Mouse (Mus musculus) hindbrain, embryonic 13.5 days (tissue): ENCODE measurements around the gene Ahnak. TPM values are rescaled to one million over a fixed set of nuclear protein-coding genes. Genes with fewer than 3 reads are reported as not detected.

Experiments
- ATAC-seq: fragments of 200-750 bp; cut with Nextera tagmentation; 2 replicates; pipeline ENCODE4 v1.8.0; 2017; ENCODE audit warnings: moderate TSS enrichment; ENCODE audit not compliant: low FRiP score
- H3K27ac ChIP-seq: fragments of 300-500 bp; sonication (generic); 2 replicates; pipeline ENCODE4 v1.5.1; 2015; ENCODE audit warnings: inconsistent platforms, mild to moderate bottlenecking, moderate library complexity
- H3K27me3 ChIP-seq: fragments of 300-500 bp; sonication (generic); 2 replicates; pipeline ENCODE4 v1.6.1; 2015; ENCODE audit warnings: mild to moderate bottlenecking, inconsistent platforms
- H3K36me3 ChIP-seq: fragments of 300-500 bp; sonication (generic); 2 replicates; pipeline ENCODE4 v1.6.1; 2015; ENCODE audit warnings: mild to moderate bottlenecking, inconsistent platforms
- H3K4me1 ChIP-seq: fragments of 300-500 bp; sonication (generic); replicated peaks from 2 replicates; pipeline ENCODE4 v1.6.1; 2015; ENCODE audit warnings: inconsistent platforms
- H3K4me2 ChIP-seq: fragments of 300-500 bp; sonication (generic); 2 replicates; pipeline ENCODE4 v1.6.1; 2015; ENCODE audit warnings: inconsistent platforms, mild to moderate bottlenecking, moderate library complexity
- H3K4me3 ChIP-seq: fragments of 300-500 bp; sonication (generic); 2 replicates; pipeline ENCODE4 v1.5.1; 2015; ENCODE audit warnings: mild to moderate bottlenecking, inconsistent platforms
- H3K9ac ChIP-seq: fragments of 300-500 bp; sonication (generic); 2 replicates; pipeline ENCODE4 v1.6.1; 2015; ENCODE audit warnings: mild to moderate bottlenecking, inconsistent platforms
- H3K9me3 ChIP-seq: fragments of 300-500 bp; sonication (generic); 2 replicates; pipeline ENCODE4 v1.6.1; 2016; ENCODE audit warnings: inconsistent platforms
- WGBS: fragments of 180-500 bp; shearing (Covaris S2); methylation state at CpG from one replicate; pipeline ENCODE4 v1.1.7; 2015; 5-methylcytosine and 5-hydroxymethylcytosine counted together
- polyA plus RNA-seq: library from polyadenylated mRNA; unstranded; fragments of >200 nt; fragmentation: Nextera tagmentation; extraction: Ambion mirVana; gene quantifications from 2 replicates; pipeline ENCODE4 v1.2.1, GENCODE M21; 2015

Ahnak gene
- polyA plus RNA-seq, 1 experiment from 2014 or later, result 6.4 TPM

DNA sequence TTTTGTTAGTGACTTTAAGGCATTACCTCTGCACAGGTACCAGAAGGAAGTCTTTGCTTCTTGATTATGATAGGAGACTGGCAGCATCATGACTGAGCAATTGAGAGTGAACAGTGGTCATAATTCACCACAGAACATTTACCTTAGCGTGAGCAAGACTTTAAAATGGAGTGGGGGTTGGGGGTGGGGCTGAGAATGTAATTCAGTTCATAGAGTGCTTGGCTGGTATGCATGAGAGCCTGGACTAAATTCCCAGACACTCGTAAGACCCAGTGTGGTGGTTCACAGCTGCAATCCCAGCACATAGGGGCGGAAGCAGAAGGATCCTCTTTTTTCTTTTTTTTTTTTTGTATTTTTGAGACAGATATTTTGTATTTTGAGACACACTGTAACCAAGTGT, 30.2 kb downstream of the Ahnak start:
- no peak overlapping the region for H3K27ac ChIP-seq
- H3K9me3 ChIP-seq, result no peaks in the 10 kb centered on the region
- ATAC-seq, result no peak
- 88% methylated on average over 3 of the region's 3 CpGs for WGBS
- H3K27me3 ChIP-seq, result no peaks in the 10 kb centered on the region
- no peak overlapping the region for H3K4me2 ChIP-seq
- H3K36me3 ChIP-seq, result no peaks in the 10 kb centered on the region
- no peak overlapping the region for H3K4me3 ChIP-seq
- no peaks in the 10 kb centered on the region for H3K4me1 ChIP-seq
- no peak overlapping the region for H3K9ac ChIP-seq

DNA sequence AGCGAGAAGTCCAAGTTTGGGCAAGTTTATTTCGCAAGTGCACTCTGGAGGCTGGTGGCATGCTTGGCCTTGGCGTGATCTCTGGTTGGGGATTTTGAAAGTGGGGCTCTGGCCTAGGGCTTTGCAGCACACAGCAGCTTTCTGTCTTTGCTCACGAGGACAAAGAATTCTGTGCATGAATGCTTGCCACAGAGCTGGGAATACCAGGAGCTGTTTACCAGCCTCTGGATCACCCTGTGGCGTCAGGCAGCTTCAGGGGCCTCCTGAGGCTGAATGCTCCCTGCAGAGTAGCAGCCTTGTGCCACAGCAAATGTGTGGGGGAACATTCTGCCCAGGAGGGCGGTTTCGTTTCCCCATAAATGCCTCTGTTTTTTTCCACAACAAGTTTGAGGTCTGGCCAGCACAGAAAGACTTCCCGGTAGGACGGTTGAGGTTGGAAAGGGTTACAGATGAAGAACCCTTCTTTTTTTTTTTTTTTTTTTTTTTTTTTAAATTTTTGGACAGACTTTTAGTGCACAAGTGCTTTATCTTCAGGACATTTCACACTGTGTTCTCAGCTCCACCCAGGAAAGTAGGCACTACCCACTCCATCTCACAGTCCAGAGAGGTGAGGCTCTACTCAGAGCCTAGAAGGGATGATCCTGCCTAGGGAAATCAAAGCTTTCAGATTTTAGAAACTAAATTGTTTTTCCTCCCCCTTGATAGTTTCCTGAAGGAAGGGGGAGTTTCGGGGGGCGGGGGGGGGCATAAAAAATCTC, 34.1 kb downstream of the Ahnak start:
- Histone ChIP-seq H3K9ac (no peak overlapping the region), H3K9me3 (no peaks in the 10 kb centered on the region), H3K4me3 (no peak overlapping the region), H3K4me2 (no peak overlapping the region), H3K36me3 (no peaks in the 10 kb centered on the region), H3K4me1 (peaks cover 14% of the 10 kb centered on the region), H3K27ac (no peak overlapping the region), H3K27me3 (no peaks in the 10 kb centered on the region)
- ATAC-seq, result no peak
- 60% methylated on average over 11 of the region's 11 CpGs for WGBS

DNA sequence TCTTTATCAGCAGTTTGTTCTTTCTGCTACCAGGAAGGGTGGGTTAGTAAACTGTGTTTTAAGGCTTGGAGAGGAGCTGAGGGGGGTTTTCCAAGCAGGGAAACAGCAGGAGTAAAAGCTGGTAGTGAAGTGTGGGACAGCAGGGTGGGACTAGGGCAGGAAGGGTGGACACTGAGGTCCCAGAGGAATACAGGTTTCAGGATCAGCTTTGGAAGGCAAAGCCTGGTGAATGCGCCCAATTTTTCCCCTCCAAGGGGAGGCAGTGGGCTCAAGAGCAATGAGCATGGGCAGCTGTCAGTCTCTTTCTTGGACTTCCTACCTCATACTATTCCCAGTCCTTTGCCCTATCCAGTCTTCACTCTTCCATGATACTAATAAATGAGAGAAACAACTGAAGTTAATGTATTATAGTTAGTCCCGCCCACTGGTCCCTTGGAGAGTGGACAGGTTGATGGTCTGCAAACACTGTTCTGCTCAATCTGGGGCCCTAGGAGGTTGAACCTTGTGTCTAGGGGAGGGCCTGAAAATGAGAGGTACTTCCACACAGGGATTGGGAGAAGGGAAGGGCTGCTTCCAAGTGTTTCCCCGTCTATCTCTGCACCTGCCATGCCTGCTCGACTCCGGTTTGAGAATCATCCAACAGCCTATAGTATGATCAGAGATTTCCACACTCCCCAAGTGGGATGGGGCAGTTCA, 36.6 kb downstream of the Ahnak start:
- 94% methylated on average over 5 of the region's 5 CpGs for WGBS

DNA sequence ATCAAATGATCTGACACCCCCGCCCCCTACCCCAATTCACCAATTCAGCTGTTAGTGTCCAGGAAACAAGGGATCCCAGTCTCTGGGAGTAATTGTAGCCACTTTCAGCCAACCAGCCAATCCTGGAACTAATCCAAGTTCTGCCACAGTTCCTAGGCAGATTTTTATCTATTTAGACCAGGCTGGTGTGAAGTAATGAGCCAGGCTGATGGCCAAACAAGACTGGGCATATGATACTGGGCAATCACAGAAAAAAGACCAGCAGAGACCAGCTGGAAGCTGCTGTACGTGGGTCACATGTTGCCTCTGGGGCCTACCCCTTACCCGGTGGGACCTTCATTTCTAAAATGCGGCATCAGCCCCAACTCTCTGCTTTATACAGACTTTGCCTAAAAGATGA, 37.5 kb downstream of the Ahnak start:
- H3K27me3 ChIP-seq, result no peaks in the 10 kb centered on the region
- H3K27ac ChIP-seq, result peak overlapping the region; percentile 64
- H3K9me3 ChIP-seq, result no peaks in the 10 kb centered on the region
- H3K4me3 ChIP-seq, result no peak overlapping the region
- no peak overlapping the region for H3K9ac ChIP-seq
- H3K4me1 ChIP-seq, result peaks cover 17% of the 10 kb centered on the region
- H3K4me2 ChIP-seq, result no peak overlapping the region
- H3K36me3 ChIP-seq, result no peaks in the 10 kb centered on the region
- ATAC-seq, result peak; percentile 52; the same call in 1 of the 2 replicates
- WGBS, result 72% methylated on average over 4 of the region's 4 CpGs

More for the DNA sequence above, 36.6 kb downstream of the Ahnak start:
- Histone ChIP-seq H3K27me3 (no peaks in the 10 kb centered on the region), H3K4me3 (no peak overlapping the region), H3K4me2 (no peak overlapping the region), H3K9me3 (no peaks in the 10 kb centered on the region), H3K36me3 (no peaks in the 10 kb centered on the region), H3K27ac (no peak overlapping the region), H3K9ac (no peak overlapping the region), H3K4me1 (peaks cover 17% of the 10 kb centered on the region)
- ATAC-seq, result no peak

DNA sequence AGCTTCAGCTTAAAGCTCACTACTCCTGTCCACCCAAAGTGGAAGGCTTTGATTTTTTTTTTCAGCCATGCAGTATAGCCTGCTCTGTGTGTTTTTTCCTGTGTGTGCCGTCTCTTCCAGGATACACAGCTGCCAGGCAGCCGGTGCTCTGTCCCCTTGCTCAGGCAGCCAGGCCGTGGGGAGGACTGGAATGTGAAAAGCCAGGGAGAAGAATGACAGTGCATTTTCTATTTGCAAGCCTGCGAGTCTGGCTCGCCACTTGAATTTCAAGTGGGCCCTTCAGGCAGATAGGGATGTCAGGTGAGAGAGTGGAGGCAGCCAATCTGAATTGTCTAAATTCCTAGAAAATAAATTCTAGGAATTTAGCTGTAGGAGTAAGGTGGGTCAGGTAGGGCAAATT, 38.7 kb downstream of the Ahnak start:
- peaks cover 17% of the 10 kb centered on the region for H3K4me1 ChIP-seq
- peak overlapping the region; percentile 64 for H3K27ac ChIP-seq
- H3K4me3 ChIP-seq, result no peak overlapping the region
- 22% methylated on average over 5 of the region's 5 CpGs for whole genome bisulfite sequencing
- H3K27me3 ChIP-seq, result no peaks in the 10 kb centered on the region
- H3K9me3 ChIP-seq, result no peaks in the 10 kb centered on the region
- ATAC-seq, result peak; percentile 43; the same call in 1 of the 2 replicates
- no peaks in the 10 kb centered on the region for H3K36me3 ChIP-seq
- H3K9ac ChIP-seq, result no peak overlapping the region
- H3K4me2 ChIP-seq, result no peak overlapping the region

DNA sequence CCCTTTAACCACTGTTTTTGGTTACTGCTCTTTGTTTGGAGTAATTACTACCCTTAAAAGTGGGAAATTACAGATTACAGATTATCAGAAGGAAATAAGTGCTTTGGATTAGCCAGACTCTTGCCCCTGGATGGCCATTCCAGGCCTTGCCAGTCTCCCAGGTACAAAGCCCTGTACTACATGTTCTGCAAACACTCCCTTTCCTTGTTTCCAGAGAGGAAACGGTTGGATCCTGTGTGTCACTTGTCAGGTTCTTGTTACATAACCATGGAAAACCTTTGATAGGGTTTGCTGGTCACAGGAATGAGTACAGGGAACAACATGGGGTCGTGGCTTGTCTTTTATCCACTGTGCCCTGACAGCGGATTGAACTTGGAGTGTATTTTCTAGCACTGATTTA, 39.3 kb downstream of the Ahnak start:
- Histone ChIP-seq H3K9ac (no peak overlapping the region), H3K4me1 (peaks cover 17% of the 10 kb centered on the region), H3K36me3 (no peaks in the 10 kb centered on the region), H3K27ac (no peak overlapping the region), H3K27me3 (no peaks in the 10 kb centered on the region), H3K4me2 (no peak overlapping the region), H3K4me3 (no peak overlapping the region), H3K9me3 (no peaks in the 10 kb centered on the region)
- 69% methylated on average over 3 of the region's 3 CpGs for WGBS
- ATAC-seq, result no peak

DNA sequence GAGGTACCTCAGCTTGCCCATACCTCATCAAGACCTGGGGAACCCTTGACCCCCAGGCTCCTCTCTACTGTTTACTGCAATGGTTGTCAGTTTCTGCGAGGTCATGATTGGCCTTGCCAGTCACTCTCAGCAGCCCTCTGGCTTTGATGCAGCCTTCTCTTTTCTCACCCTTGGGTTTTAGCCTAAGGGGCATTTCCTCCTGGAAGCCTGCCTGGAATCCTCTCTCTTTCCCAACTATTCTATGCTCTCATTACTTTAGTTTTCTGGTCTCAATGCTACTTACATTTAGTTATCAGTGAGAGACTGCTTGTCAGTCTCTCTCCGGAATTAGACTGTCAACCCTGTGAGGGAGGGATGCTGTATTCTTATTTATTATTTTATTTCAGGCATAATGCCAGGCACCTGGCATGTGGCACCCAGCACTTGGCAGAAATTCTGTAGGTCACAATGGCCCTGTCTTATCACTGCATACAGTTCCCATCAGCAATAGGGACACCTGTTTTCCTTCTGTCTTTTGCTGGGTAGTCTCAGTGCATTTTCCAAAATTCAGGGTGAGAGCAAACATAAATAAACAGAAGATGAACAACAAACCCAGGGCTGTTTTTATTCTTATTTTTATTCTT, 40.7 kb downstream of the Ahnak start:
- H3K4me1 ChIP-seq, result peaks cover 17% of the 10 kb centered on the region
- no peaks in the 10 kb centered on the region for H3K27me3 ChIP-seq
- no peak overlapping the region for H3K4me2 ChIP-seq
- no peak overlapping the region for H3K4me3 ChIP-seq
- WGBS, result 71% methylated on average over 2 of the region's 2 CpGs
- H3K27ac ChIP-seq, result no peak overlapping the region
- no peaks in the 10 kb centered on the region for H3K9me3 ChIP-seq
- ATAC-seq, result no peak
- no peak overlapping the region for H3K9ac ChIP-seq
- no peaks in the 10 kb centered on the region for H3K36me3 ChIP-seq

DNA sequence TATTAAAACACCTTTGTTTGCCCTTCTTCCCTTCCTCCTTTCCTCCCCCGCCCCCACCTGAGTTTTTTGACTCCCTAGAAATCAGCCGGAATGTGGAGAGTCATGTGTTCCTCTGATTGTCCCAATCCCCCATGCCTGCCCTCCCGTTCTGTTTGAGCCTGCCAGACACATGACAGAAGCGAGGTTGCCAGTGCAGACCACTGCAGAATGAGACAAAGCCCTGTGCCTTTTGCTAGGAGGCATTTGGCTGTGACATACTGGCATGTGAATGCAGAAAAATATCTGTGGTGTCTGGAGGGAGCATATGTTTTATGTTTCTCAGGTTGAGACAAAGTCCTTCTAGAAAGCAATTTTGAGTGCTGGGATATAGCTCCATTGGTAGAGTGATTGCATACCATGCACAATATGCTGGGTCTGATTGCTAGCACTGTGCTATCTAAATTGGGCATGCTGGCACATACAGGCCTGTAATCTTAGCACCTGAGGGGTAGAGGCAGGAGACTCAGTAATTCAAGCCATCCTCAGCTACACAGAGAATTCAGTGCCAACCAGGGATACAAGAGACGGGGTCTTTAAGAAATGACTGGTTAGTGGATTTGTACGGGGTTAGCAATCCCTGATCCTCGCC, 43.5 kb downstream of the Ahnak start:
- H3K27ac ChIP-seq, result 0 out of 2 replicates have a peak overlapping the region, but pooled peaks have one; percentile 1
- no peak for ATAC-seq
- 69% methylated on average over 7 of the region's 7 CpGs for WGBS
- no peaks in the 10 kb centered on the region for H3K9me3 ChIP-seq
- H3K9ac ChIP-seq, result no peak overlapping the region
- no peaks in the 10 kb centered on the region for H3K27me3 ChIP-seq
- H3K4me3 ChIP-seq, result no peak overlapping the region
- H3K36me3 ChIP-seq, result no peaks in the 10 kb centered on the region
- H3K4me2 ChIP-seq, result no peak overlapping the region
- peaks cover 7% of the 10 kb centered on the region; the same call in 1 of the 2 replicates for H3K4me1 ChIP-seq

DNA sequence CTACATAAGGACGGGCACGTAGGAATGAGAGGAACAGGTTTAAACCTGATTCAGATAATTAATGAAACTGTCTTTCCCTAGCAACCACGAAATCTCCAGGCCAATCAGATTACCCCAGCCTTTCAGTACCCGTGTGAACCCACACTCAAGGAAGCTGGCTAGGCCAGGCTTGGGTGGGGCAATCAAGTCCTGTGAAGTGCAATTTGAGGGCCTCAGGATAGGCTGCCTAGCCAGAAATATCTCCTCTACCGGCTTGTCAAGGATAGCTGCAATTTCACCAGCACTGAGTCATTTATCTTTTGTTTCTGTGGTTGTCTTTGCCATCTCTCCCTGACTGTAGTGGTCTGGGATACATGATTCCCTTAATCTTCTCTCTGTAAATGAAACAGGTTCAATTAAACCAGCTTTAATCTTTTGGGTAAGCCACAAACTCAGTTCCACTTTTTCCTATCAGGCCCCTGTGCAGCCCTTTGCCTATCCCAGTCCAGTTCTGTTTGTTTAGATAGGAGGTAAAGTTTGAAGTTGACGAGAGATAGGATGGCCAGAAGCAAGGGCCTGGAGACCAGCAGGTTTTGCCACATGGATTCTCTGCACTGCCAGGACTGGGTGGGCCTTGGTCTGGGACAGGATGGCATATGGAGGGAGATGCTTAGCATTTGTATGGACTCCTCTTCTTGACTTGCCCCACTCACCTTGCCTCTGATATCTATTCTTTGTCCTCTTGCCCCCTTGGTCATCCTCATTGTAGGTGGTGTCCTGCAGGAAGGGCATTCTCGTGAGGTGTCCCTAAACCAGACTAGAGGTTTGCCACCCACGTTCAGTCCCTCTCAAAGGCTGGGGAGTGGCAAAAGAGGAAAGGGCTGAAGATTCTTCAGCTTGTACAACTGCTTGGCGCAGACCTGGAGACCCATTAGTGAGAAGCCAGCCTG, 44.6 kb downstream of the Ahnak start:
- ATAC-seq, result no peak
- WGBS, result 69% methylated on average over 9 of the region's 9 CpGs
- no peak overlapping the region for H3K9ac ChIP-seq
- no peak overlapping the region for H3K4me2 ChIP-seq
- H3K4me3 ChIP-seq, result no peak overlapping the region
- no peaks in the 10 kb centered on the region for H3K36me3 ChIP-seq
- no peaks in the 10 kb centered on the region for H3K27me3 ChIP-seq
- no peak overlapping the region for H3K27ac ChIP-seq
- no peaks in the 10 kb centered on the region for H3K4me1 ChIP-seq
- no peaks in the 10 kb centered on the region for H3K9me3 ChIP-seq

DNA sequence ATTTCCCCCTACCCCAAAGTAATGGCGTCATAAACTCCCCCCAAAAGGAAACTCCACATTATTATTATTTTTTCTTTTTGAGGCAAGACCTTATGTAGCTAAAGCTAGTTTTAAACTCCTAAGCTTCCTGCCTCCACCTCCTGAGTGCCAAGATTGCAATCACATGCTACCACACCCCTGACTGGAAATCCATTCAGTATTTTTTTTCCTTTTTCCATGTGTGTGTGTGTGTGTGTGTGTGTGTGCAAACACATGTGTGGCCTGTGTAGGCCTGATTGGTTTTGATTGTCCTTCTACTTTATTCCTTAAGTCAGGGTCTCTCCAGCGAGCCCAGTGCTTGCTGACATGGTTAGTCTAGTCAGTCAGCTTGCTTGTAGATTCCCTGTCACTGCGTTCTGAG, 45.4 kb downstream of the Ahnak start:
- 88% methylated on average over 3 of the region's 3 CpGs for WGBS
- no peak overlapping the region for H3K4me3 ChIP-seq
- no peaks in the 10 kb centered on the region for H3K27me3 ChIP-seq
- H3K9ac ChIP-seq, result no peak overlapping the region
- no peak overlapping the region for H3K27ac ChIP-seq
- no peaks in the 10 kb centered on the region for H3K36me3 ChIP-seq
- no peaks in the 10 kb centered on the region for H3K4me1 ChIP-seq
- no peak for ATAC-seq
- H3K9me3 ChIP-seq, result no peaks in the 10 kb centered on the region
- H3K4me2 ChIP-seq, result no peak overlapping the region

DNA sequence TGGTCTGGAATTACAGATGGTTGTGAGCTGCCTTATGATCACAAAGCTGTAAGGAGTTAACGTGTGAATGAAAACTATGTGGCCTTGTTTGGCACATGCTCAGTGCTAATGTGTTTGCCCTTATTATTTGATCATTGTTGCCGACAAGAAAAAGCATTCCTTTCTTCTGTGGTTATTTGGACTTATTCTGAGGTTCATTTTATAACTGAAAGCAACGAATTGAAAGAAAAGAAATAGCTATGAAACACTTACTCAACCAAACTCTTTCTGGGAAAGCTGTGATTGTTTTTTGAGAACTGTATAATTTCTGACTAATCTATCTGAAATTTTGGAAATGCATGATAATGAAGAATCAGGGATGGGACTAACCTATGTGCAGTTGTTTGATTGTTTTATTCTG, 46.0 kb downstream of the Ahnak start:
- Histone ChIP-seq H3K4me3 (no peak overlapping the region), H3K9me3 (no peaks in the 10 kb centered on the region), H3K4me2 (no peak overlapping the region), H3K36me3 (no peaks in the 10 kb centered on the region), H3K27ac (no peak overlapping the region), H3K4me1 (no peaks in the 10 kb centered on the region), H3K9ac (no peak overlapping the region), H3K27me3 (no peaks in the 10 kb centered on the region)
- no peak for ATAC-seq
- 70% methylated on average over 3 of the region's 3 CpGs for WGBS
